Mouse (Mus musculus): ENCODE data around the gene Rorb. TPM values are rescaled to one million over a fixed set of nuclear protein-coding genes. Genes with fewer than 3 reads are reported as not detected.

The Rorb gene
- polyA plus RNA-seq (2015; fragmentation: Nextera tagmentation; extraction: Ambion mirVana): 8.8 and 9.7 TPM in 2 replicates

GRCm38 (mm10) chr19:19110793-19111427 is at the start of gene Rorb:
Gene Rorb (minus strand): TSS chr19:19111196.
- Histone ChIP-seq H3K4me2 (replicated peaks) (peak within 1 kb of the TSS; percentile 81), H3K9ac (replicated peaks) (peak within 1 kb of the TSS; percentile 76), H3K36me3 (no peaks in the 10 kb centered on the region), H3K27ac (peak within 1 kb of the TSS; percentile 79), H3K27me3 (peaks cover 12% of the 10 kb centered on the region), H3K9me3 (no peaks in the 10 kb centered on the region), H3K4me1 (replicated peaks) (peaks cover 29% of the 10 kb centered on the region), H3K4me3 (replicated peaks) (peak within 1 kb of the TSS; percentile 50)
- ATAC-seq: peak; percentile 97
- WGBS: 0% methylated on average over 25 of the region's 25 CpGs

- Histone ChIP-seq H3K27ac (no peak overlapping the region), H3K4me3 (replicated peaks) (no peak overlapping the region), H3K9me3 (no peaks in the 10 kb centered on the region), H3K4me2 (replicated peaks) (no peak overlapping the region), H3K27me3 (no peaks in the 10 kb centered on the region), H3K9ac (replicated peaks) (no peak overlapping the region), H3K36me3 (no peaks in the 10 kb centered on the region), H3K4me1 (replicated peaks) (no peaks in the 10 kb centered on the region)
- 51% methylated on average over 6 of the region's 6 CpGs for WGBS
- ATAC-seq: peak; percentile 73
Observed at GRCm38 (mm10) chr19:19148847-19149246, 37.9 kb upstream of the Rorb start.

GRCm38 (mm10) chr19:19144447-19144846 is 33.5 kb upstream of the Rorb start:
- WGBS: 90% methylated on average over 4 of the region's 4 CpGs
- no peaks in the 10 kb centered on the region for H3K27me3 ChIP-seq
- H3K4me3 ChIP-seq (replicated peaks): no peak overlapping the region
- no peak overlapping the region for H3K9ac ChIP-seq (replicated peaks)
- no peak overlapping the region for H3K27ac ChIP-seq
- no peak overlapping the region for H3K4me2 ChIP-seq (replicated peaks)
- H3K9me3 ChIP-seq: no peaks in the 10 kb centered on the region
- H3K36me3 ChIP-seq: no peaks in the 10 kb centered on the region
- H3K4me1 ChIP-seq (replicated peaks): no peaks in the 10 kb centered on the region
- no peak for ATAC-seq

- no peaks in the 10 kb centered on the region for H3K36me3 ChIP-seq
- WGBS: 36% methylated on average over 2 of the region's 2 CpGs
- H3K4me1 ChIP-seq (replicated peaks): no peaks in the 10 kb centered on the region
- H3K9ac ChIP-seq (replicated peaks): no peak overlapping the region
- H3K27me3 ChIP-seq: no peaks in the 10 kb centered on the region
- H3K27ac ChIP-seq: no peak overlapping the region
- no peak overlapping the region for H3K4me2 ChIP-seq (replicated peaks)
- H3K4me3 ChIP-seq (replicated peaks): no peak overlapping the region
- no peaks in the 10 kb centered on the region for H3K9me3 ChIP-seq
- ATAC-seq: no peak
Observed at GRCm38 (mm10) chr19:19136856-19137255, 25.9 kb upstream of the Rorb start.

- H3K9ac ChIP-seq (replicated peaks): no peak overlapping the region
- WGBS: 90% methylated on average over 2 of the region's 2 CpGs
Observed at GRCm38 (mm10) chr19:19135838-19136237, 24.8 kb upstream of the Rorb start.

GRCm38 (mm10) chr19:19122324-19122723 is 11.3 kb upstream of the Rorb start:
- Histone ChIP-seq H3K27me3 (no peaks in the 10 kb centered on the region), H3K27ac (no peak overlapping the region), H3K4me1 (replicated peaks) (no peaks in the 10 kb centered on the region), H3K36me3 (no peaks in the 10 kb centered on the region), H3K9ac (replicated peaks) (no peak overlapping the region), H3K9me3 (no peaks in the 10 kb centered on the region), H3K4me2 (replicated peaks) (no peak overlapping the region), H3K4me3 (replicated peaks) (no peak overlapping the region)
- WGBS: 52% methylated on average over 2 of the region's 2 CpGs
- ATAC-seq: no peak

More at GRCm38 (mm10) chr19:19135838-19136237, 24.8 kb upstream of the Rorb start:
- no peak overlapping the region for H3K27ac ChIP-seq
- no peaks in the 10 kb centered on the region for H3K9me3 ChIP-seq
- no peaks in the 10 kb centered on the region for H3K27me3 ChIP-seq
- no peak for ATAC-seq
- no peaks in the 10 kb centered on the region for H3K36me3 ChIP-seq
- no peaks in the 10 kb centered on the region for H3K4me1 ChIP-seq (replicated peaks)
- no peak overlapping the region for H3K4me2 ChIP-seq (replicated peaks)
- no peak overlapping the region for H3K4me3 ChIP-seq (replicated peaks)

GRCm38 (mm10) chr19:19112180-19112579 is 1.2 kb upstream of the Rorb start:
- 64% methylated on average over 4 of the region's 4 CpGs for WGBS
- no peak overlapping the region for H3K9ac ChIP-seq (replicated peaks)
- peaks cover 12% of the 10 kb centered on the region for H3K27me3 ChIP-seq
- no peak overlapping the region for H3K4me3 ChIP-seq (replicated peaks)
- peaks cover 28% of the 10 kb centered on the region for H3K4me1 ChIP-seq (replicated peaks)
- no peak overlapping the region for H3K27ac ChIP-seq
- no peaks in the 10 kb centered on the region for H3K9me3 ChIP-seq
- H3K4me2 ChIP-seq (replicated peaks): no peak overlapping the region
- no peak for ATAC-seq
- H3K36me3 ChIP-seq: no peaks in the 10 kb centered on the region

GRCm38 (mm10) chr19:19111428-19112170 is 603 bp upstream of the Rorb start:
- Histone ChIP-seq H3K27me3 (peaks cover 12% of the 10 kb centered on the region), H3K27ac (no peak overlapping the region), H3K9me3 (no peaks in the 10 kb centered on the region), H3K4me1 (replicated peaks) (peaks cover 29% of the 10 kb centered on the region), H3K4me2 (replicated peaks) (peak overlapping the region; percentile 81), H3K9ac (replicated peaks) (peak overlapping the region; percentile 48), H3K4me3 (replicated peaks) (peak overlapping the region; percentile 50), H3K36me3 (no peaks in the 10 kb centered on the region)
- no peak; the same call in 1 of the 2 replicates for ATAC-seq
- WGBS: 3% methylated on average over 12 of the region's 12 CpGs

- peak; percentile 72 for ATAC-seq
- WGBS: under 1% methylated on average over 49 of the region's 49 CpGs
Observed at GRCm38 (mm10) chr19:19110011-19110768, 806 bp downstream of the Rorb start.

GRCm38 (mm10) chr19:19108596-19109381 is 2.2 kb downstream of the Rorb start:
- no peak overlapping the region for H3K27ac ChIP-seq
- H3K9me3 ChIP-seq: no peaks in the 10 kb centered on the region
- H3K4me3 ChIP-seq (replicated peaks): peak overlapping the region; percentile 50
- peaks cover 12% of the 10 kb centered on the region for H3K27me3 ChIP-seq
- H3K4me2 ChIP-seq (replicated peaks): peak overlapping the region; percentile 81
- WGBS: 30% methylated on average over 13 of the region's 13 CpGs
- H3K4me1 ChIP-seq (replicated peaks): peaks cover 29% of the 10 kb centered on the region
- ATAC-seq: no peak
- H3K36me3 ChIP-seq: no peaks in the 10 kb centered on the region
- H3K9ac ChIP-seq (replicated peaks): 0 out of 2 replicates have a peak overlapping the region, but pooled peaks have one; percentile 32

More at GRCm38 (mm10) chr19:19110011-19110768, 806 bp downstream of the Rorb start:
- Histone ChIP-seq H3K9me3 (no peaks in the 10 kb centered on the region), H3K27ac (peak overlapping the region; percentile 79), H3K4me1 (replicated peaks) (peaks cover 29% of the 10 kb centered on the region), H3K36me3 (no peaks in the 10 kb centered on the region), H3K4me2 (replicated peaks) (peak overlapping the region; percentile 81), H3K27me3 (peaks cover 12% of the 10 kb centered on the region), H3K4me3 (replicated peaks) (peak overlapping the region; percentile 50), H3K9ac (replicated peaks) (peak overlapping the region; percentile 76)

- Histone ChIP-seq H3K36me3 (no peaks in the 10 kb centered on the region), H3K4me3 (replicated peaks) (no peak overlapping the region), H3K4me2 (replicated peaks) (no peak overlapping the region), H3K9ac (replicated peaks) (no peak overlapping the region), H3K27me3 (peaks cover 12% of the 10 kb centered on the region), H3K27ac (no peak overlapping the region), H3K4me1 (replicated peaks) (peaks cover 20% of the 10 kb centered on the region), H3K9me3 (no peaks in the 10 kb centered on the region)
- ATAC-seq: no peak
- 69% methylated on average over 2 of the region's 2 CpGs for WGBS
Observed at GRCm38 (mm10) chr19:19104581-19104980, 6.4 kb downstream of the Rorb start.

Measured in midbrain, embryonic 13.5 days (tissue).